Mouse (Mus musculus) neural tube, embryonic 15.5 days (tissue): Measurements from ENCODE around the gene Gm10118. TPM values are rescaled to one million over a fixed set of nuclear protein-coding genes. Genes with fewer than 3 reads are reported as not detected.

ENCODE experiments used
- ATAC-seq: fragments of 200-750 bp; cut with Nextera tagmentation; 2 replicates; pipeline ENCODE4 v1.8.0; 2017; ENCODE audit warnings: mild to moderate bottlenecking, moderate TSS enrichment, moderate library complexity; ENCODE audit not compliant: low FRiP score
- H3K27ac ChIP-seq: fragments of 300-500 bp; sonication (generic); replicated peaks from 2 replicates; pipeline ENCODE4 v1.5.1; 2015; ENCODE audit warnings: mild to moderate bottlenecking, inconsistent platforms
- H3K27me3 ChIP-seq: fragments of 300-500 bp; sonication (generic); replicated peaks from 2 replicates; pipeline ENCODE4 v1.6.1; 2015; ENCODE audit warnings: inconsistent platforms
- H3K36me3 ChIP-seq: fragments of 300-500 bp; sonication (generic); 2 replicates; pipeline ENCODE4 v1.6.1; 2015; ENCODE audit warnings: inconsistent platforms
- H3K4me1 ChIP-seq: fragments of 300-500 bp; sonication (generic); 2 replicates; pipeline ENCODE4 v1.6.1; 2015; ENCODE audit warnings: inconsistent platforms
- H3K4me2 ChIP-seq: fragments of 300-500 bp; sonication (generic); 2 replicates; pipeline ENCODE4 v1.6.1; 2015; ENCODE audit warnings: inconsistent platforms, mild to moderate bottlenecking, moderate library complexity
- H3K4me3 ChIP-seq: fragments of 300-500 bp; sonication (generic); replicated peaks from 2 replicates; pipeline ENCODE4 v1.5.1; 2015; ENCODE audit warnings: mild to moderate bottlenecking, inconsistent platforms
- H3K9ac ChIP-seq: fragments of 300-500 bp; sonication (generic); replicated peaks from 2 replicates; pipeline ENCODE4 v1.6.1; 2015; ENCODE audit warnings: mild to moderate bottlenecking, inconsistent platforms
- H3K9me3 ChIP-seq: fragments of 300-500 bp; sonication (generic); replicated peaks from 2 replicates; pipeline ENCODE4 v1.6.1; 2016; ENCODE audit warnings: inconsistent platforms
- WGBS: fragments of 180-500 bp; shearing (Covaris S2); methylation state at CpG from one replicate; pipeline ENCODE4 v1.1.7; 2015; ENCODE audit warnings: mixed read lengths; 5-methylcytosine and 5-hydroxymethylcytosine counted together
- polyA plus RNA-seq: library from polyadenylated mRNA; unstranded; fragments of >200 nt; fragmentation: Nextera tagmentation; extraction: Ambion mirVana; gene quantifications from 2 replicates; pipeline ENCODE4 v1.2.1, GENCODE M21; 2015

Gene Gm10118
- 1.8 and 2.3 TPM in 2 replicates for polyA plus RNA-seq

DNA sequence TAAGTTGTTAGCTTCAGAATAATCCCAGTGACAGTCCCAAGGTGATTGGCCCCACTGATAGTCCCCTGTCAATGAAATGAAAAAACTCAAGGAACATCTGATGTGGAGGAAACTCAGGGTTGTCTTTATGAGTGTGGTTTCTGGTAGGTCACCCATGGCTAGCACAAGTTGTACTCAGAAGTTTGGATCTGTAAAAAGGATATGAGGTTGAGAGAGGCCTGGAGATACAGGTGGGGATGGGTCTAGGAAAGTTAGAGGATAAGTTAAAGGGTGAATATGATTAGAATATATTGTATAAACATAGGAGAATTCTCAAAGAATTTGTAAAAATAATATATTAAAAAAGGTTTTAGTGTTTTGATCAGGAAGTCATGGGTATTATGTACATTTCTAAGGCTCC lies at the start of gene Gm10118:
TSS of gene Gm10118 (minus strand) at position 101 of the 400 bp plus-strand sequence.
- Histone ChIP-seq H3K27me3 (no peaks in the 10 kb centered on the region), H3K4me2 (no peak within 1 kb of the TSS), H3K4me1 (no peaks in the 10 kb centered on the region), H3K9me3 (no peaks in the 10 kb centered on the region), H3K27ac (no peak within 1 kb of the TSS), H3K36me3 (no peaks in the 10 kb centered on the region), H3K4me3 (no peak within 1 kb of the TSS), H3K9ac (no peak within 1 kb of the TSS)
- ATAC-seq, result no peak

DNA sequence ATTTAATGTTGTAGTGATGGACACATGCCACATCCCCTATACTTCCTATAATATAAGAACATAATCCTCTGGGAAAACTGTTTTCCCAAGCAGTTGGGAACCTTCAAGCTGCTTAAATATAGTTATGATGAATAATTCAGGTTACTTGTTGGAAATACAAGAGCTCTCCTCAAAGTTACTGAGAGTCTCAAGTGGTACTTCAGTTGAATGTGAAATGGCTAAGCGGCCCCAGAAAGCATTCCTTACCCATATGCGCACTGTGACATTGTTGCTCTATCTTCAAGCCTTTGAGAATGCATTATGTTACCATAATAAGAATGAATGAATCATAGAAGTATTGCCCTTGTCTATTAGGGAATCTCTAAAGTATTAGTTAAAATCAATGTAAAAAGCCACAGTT lies 45.1 kb upstream of the Gm10118 start:
- Histone ChIP-seq H3K4me1 (peaks cover 3% of the 10 kb centered on the region), H3K4me3 (no peak overlapping the region), H3K4me2 (no peak overlapping the region), H3K36me3 (no peaks in the 10 kb centered on the region), H3K27me3 (no peaks in the 10 kb centered on the region), H3K9me3 (no peaks in the 10 kb centered on the region), H3K27ac (no peak overlapping the region), H3K9ac (no peak overlapping the region)
- 94% methylated on average over 2 of the region's 2 CpGs for WGBS
- ATAC-seq, result no peak

GRCm38 (mm10) chr10:63954308-63954930 lies 27.2 kb upstream of the Gm10118 start:
- ATAC-seq, result peak; percentile 38; the same call in 1 of the 2 replicates
- Histone ChIP-seq H3K4me1 (peaks cover 9% of the 10 kb centered on the region; the same call in 1 of the 2 replicates), H3K9ac (no peak overlapping the region), H3K36me3 (no peaks in the 10 kb centered on the region), H3K4me2 (no peak overlapping the region), H3K27ac (0 out of 2 replicates have a peak overlapping the region, but pooled peaks have one; percentile 45), H3K4me3 (no peak overlapping the region), H3K27me3 (no peaks in the 10 kb centered on the region), H3K9me3 (no peaks in the 10 kb centered on the region)
- WGBS, result 21% methylated on average over 6 of the region's 7 CpGs

DNA sequence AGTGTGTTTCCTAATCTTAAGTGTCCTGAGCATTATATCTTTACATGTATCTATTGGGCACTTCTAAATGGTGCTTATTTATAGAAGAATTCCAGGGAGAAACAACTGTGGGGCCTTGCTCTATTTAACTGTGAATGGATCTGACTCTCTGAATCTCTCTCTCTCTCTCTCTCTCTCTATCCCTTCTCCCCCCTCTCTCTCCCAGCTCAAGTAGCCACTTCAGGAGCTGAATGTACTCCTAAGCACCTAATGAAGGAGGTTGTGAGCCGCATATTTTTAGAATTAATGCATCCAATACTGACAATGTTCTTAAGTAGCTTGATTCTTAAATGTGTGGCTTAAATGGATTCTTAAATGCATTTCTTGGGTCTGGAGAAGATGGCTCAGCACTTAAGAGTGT lies 24.2 kb upstream of the Gm10118 start:
- Histone ChIP-seq H3K36me3 (no peaks in the 10 kb centered on the region), H3K4me3 (no peak overlapping the region), H3K4me1 (peaks cover 9% of the 10 kb centered on the region; the same call in 1 of the 2 replicates), H3K4me2 (no peak overlapping the region), H3K27ac (no peak overlapping the region), H3K27me3 (no peaks in the 10 kb centered on the region), H3K9ac (no peak overlapping the region), H3K9me3 (no peaks in the 10 kb centered on the region)
- 92% methylated on average over 1 of the region's 1 CpGs for WGBS
- no peak for ATAC-seq

- no peak overlapping the region for H3K4me2 ChIP-seq
- no peaks in the 10 kb centered on the region for H3K27me3 ChIP-seq
- WGBS, result 50% methylated on average over 8 of the region's 8 CpGs
- no peak for ATAC-seq
- H3K27ac ChIP-seq, result no peak overlapping the region
- no peaks in the 10 kb centered on the region for H3K36me3 ChIP-seq
- H3K4me3 ChIP-seq, result no peak overlapping the region
- no peaks in the 10 kb centered on the region for H3K9me3 ChIP-seq
- peaks cover 13% of the 10 kb centered on the region for H3K4me1 ChIP-seq
- H3K9ac ChIP-seq, result no peak overlapping the region
Measured at GRCm38 (mm10) chr10:63950867-63951266, 23.6 kb upstream of the Gm10118 start.

- 74% methylated on average over 4 of the region's 4 CpGs for WGBS
- H3K4me3 ChIP-seq, result no peak overlapping the region
- H3K9me3 ChIP-seq, result no peaks in the 10 kb centered on the region
- H3K36me3 ChIP-seq, result no peaks in the 10 kb centered on the region
- H3K4me2 ChIP-seq, result no peak overlapping the region
- no peak for ATAC-seq
- no peak overlapping the region for H3K9ac ChIP-seq
- peaks cover 8% of the 10 kb centered on the region; the same call in 1 of the 2 replicates for H3K4me1 ChIP-seq
- H3K27ac ChIP-seq, result no peak overlapping the region
- no peaks in the 10 kb centered on the region for H3K27me3 ChIP-seq
Measured at GRCm38 (mm10) chr10:63947266-63947665, 20.0 kb upstream of the Gm10118 start.

- Histone ChIP-seq H3K4me2 (no peak overlapping the region), H3K27me3 (no peaks in the 10 kb centered on the region), H3K27ac (no peak overlapping the region), H3K36me3 (no peaks in the 10 kb centered on the region), H3K9me3 (no peaks in the 10 kb centered on the region), H3K4me1 (peaks cover 8% of the 10 kb centered on the region; the same call in 1 of the 2 replicates), H3K9ac (no peak overlapping the region), H3K4me3 (no peak overlapping the region)
- no peak for ATAC-seq
- WGBS, result 19% methylated on average over 3 of the region's 3 CpGs
Measured at GRCm38 (mm10) chr10:63945534-63945933, 18.3 kb upstream of the Gm10118 start.

- ATAC-seq, result no peak
- Histone ChIP-seq H3K4me3 (no peak overlapping the region), H3K9ac (no peak overlapping the region), H3K27me3 (no peaks in the 10 kb centered on the region), H3K4me1 (no peaks in the 10 kb centered on the region), H3K27ac (no peak overlapping the region), H3K4me2 (no peak overlapping the region), H3K9me3 (no peaks in the 10 kb centered on the region), H3K36me3 (no peaks in the 10 kb centered on the region)
- 73% methylated on average over 5 of the region's 5 CpGs for WGBS
Measured at GRCm38 (mm10) chr10:63933946-63934345, 6.7 kb upstream of the Gm10118 start.

- no peaks in the 10 kb centered on the region for H3K9me3 ChIP-seq
- H3K4me2 ChIP-seq, result no peak overlapping the region
- no peaks in the 10 kb centered on the region for H3K27me3 ChIP-seq
- no peaks in the 10 kb centered on the region for H3K4me1 ChIP-seq
- no peak overlapping the region for H3K4me3 ChIP-seq
- no peak overlapping the region for H3K27ac ChIP-seq
- H3K9ac ChIP-seq, result no peak overlapping the region
- ATAC-seq, result no peak
- no peaks in the 10 kb centered on the region for H3K36me3 ChIP-seq
Measured at GRCm38 (mm10) chr10:63908878-63909277, 18.4 kb downstream of the Gm10118 start.

DNA sequence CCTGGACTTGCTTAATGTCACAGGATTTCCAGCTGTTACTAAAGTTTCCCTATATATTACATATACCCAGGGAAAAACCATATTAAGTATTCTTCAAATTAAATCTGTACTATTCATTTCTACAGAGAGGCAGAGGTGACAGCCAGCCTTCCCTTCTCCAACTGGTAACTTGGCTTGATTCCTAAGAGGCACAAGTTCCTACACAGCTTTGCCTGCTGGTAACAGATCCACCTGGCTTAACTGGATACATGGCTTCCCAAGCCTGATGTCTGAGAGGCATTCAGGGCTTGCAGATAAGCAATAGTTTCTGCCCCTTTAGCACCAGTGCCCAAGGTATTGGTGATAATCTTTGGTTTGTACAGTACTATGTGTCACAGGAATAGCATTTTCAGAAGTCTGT lies 27.3 kb downstream of the Gm10118 start:
- H3K4me3 ChIP-seq, result no peak overlapping the region
- no peak overlapping the region for H3K9ac ChIP-seq
- no peak overlapping the region for H3K4me2 ChIP-seq
- peaks cover 3% of the 10 kb centered on the region; the same call in 1 of the 2 replicates for H3K9me3 ChIP-seq
- H3K36me3 ChIP-seq, result no peaks in the 10 kb centered on the region
- no peaks in the 10 kb centered on the region for H3K4me1 ChIP-seq
- H3K27ac ChIP-seq, result no peak overlapping the region
- H3K27me3 ChIP-seq, result no peaks in the 10 kb centered on the region
- ATAC-seq, result no peak

- Histone ChIP-seq H3K4me2 (no peak overlapping the region), H3K9me3 (peaks cover 3% of the 10 kb centered on the region; the same call in 1 of the 2 replicates), H3K27me3 (no peaks in the 10 kb centered on the region), H3K4me3 (no peak overlapping the region), H3K27ac (no peak overlapping the region), H3K9ac (no peak overlapping the region), H3K36me3 (no peaks in the 10 kb centered on the region), H3K4me1 (no peaks in the 10 kb centered on the region)
- WGBS, result 89% methylated on average over 5 of the region's 5 CpGs
- no peak for ATAC-seq
Measured at GRCm38 (mm10) chr10:63894612-63895011, 32.6 kb downstream of the Gm10118 start.

- Histone ChIP-seq H3K9ac (no peak overlapping the region), H3K36me3 (no peaks in the 10 kb centered on the region), H3K4me1 (no peaks in the 10 kb centered on the region), H3K27ac (no peak overlapping the region), H3K4me3 (no peak overlapping the region), H3K9me3 (no peaks in the 10 kb centered on the region), H3K4me2 (no peak overlapping the region), H3K27me3 (no peaks in the 10 kb centered on the region)
- WGBS, result 85% methylated on average over 23 of the region's 23 CpGs
- ATAC-seq, result no peak
Measured at GRCm38 (mm10) chr10:63886449-63887088, 40.7 kb downstream of the Gm10118 start.
